Mouse (Mus musculus) lung, embryonic 16.5 days (tissue): ENCODE measurements at regions not wholly inside any gene's neighbourhood (a gene's known extent, or its start where the extent isn't known, plus 50 kb on each side); places are given as distances from the start of the nearest gene placed in this dataset.

ENCODE experiments used
- ATAC-seq: fragments of 200-750 bp; cut with Nextera tagmentation; 2 replicates; pipeline ENCODE4 v1.8.0; 2017; ENCODE audit warnings: low read depth, mild to moderate bottlenecking, moderate library complexity
- H3K27ac ChIP-seq: fragments of 300-500 bp; sonication (generic); 2 replicates; pipeline ENCODE4 v1.5.1; 2014; ENCODE audit warnings: mild to moderate bottlenecking, control low read depth, low read length
- H3K27me3 ChIP-seq: fragments of 300-500 bp; sonication (generic); 2 replicates; pipeline ENCODE4 v1.6.1; 2014; ENCODE audit warnings: low read depth, low read length, mixed read lengths; ENCODE audit not compliant: control insufficient read depth, insufficient read depth
- H3K36me3 ChIP-seq: fragments of 300-500 bp; sonication (generic); 2 replicates; pipeline ENCODE4 v1.6.1; 2014; ENCODE audit warnings: low read length; ENCODE audit not compliant: control insufficient read depth, insufficient read depth
- H3K4me1 ChIP-seq: fragments of 300-500 bp; sonication (generic); replicated peaks from 2 replicates; pipeline ENCODE4 v1.6.1; 2014; ENCODE audit warnings: low read length, mixed read lengths; ENCODE audit not compliant: control insufficient read depth, insufficient read depth
- H3K4me2 ChIP-seq: fragments of 300-500 bp; sonication (generic); 2 replicates; pipeline ENCODE4 v1.6.1; 2014; ENCODE audit warnings: low read depth, low read length, control low read depth
- H3K4me3 ChIP-seq: fragments of 300-500 bp; sonication (generic); 2 replicates; pipeline ENCODE4 v1.5.1; 2014; ENCODE audit warnings: mild to moderate bottlenecking, low read length, control low read depth
- H3K9ac ChIP-seq: fragments of 300-500 bp; sonication (generic); 2 replicates; pipeline ENCODE4 v1.6.1; 2014; ENCODE audit warnings: low read length, control low read depth
- H3K9me3 ChIP-seq: fragments of 300-500 bp; sonication (generic); 2 replicates; pipeline ENCODE4 v1.6.1; 2016; ENCODE audit warnings: low read length; ENCODE audit not compliant: control insufficient read depth
- WGBS: fragments of 180-500 bp; shearing (Covaris S2); extraction: QIAGEN DNeasy Blood & Tissue Kit; methylation state at CpG from one replicate; pipeline ENCODE4 v1.1.7; 2014; 5-methylcytosine and 5-hydroxymethylcytosine counted together

DNA sequence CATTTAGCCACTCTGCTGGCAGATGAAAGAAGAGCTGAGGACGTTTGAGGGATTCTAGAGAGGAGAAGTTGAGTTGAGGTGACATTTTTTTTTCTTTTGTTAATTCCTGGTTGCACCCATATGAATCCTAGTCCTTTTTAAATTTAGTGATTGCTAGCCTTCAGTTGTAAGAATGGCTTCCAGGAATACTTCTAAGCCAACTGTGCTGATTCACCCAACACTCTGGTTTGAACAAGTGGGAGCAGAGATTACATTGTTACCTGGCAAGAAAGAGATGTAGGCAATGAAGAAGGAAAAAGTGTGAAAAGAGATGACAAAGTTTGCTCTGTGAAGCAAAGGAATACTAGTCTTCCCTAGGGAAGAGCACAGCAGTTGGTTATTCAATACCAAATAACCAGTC, 261.1 kb upstream of the Kcnq5 start:
- WGBS: 26% methylated on average over 1 of the region's 1 CpGs
- Histone ChIP-seq H3K9me3 (no peaks in the 10 kb centered on the region), H3K4me3 (no peak overlapping the region)

GRCm38 (mm10) chr1:22211795-22212194, 250.1 kb upstream of the Kcnq5 start:
- Histone ChIP-seq H3K9me3 (no peaks in the 10 kb centered on the region), H3K4me1 (no peaks in the 10 kb centered on the region), H3K9ac (no peak overlapping the region), H3K27ac (no peak overlapping the region), H3K36me3 (no peaks in the 10 kb centered on the region), H3K4me2 (no peak overlapping the region), H3K4me3 (no peak overlapping the region), H3K27me3 (no peaks in the 10 kb centered on the region)
- ATAC-seq: no peak
- 87% methylated on average over 5 of the region's 5 CpGs for WGBS

More for the DNA sequence above, 261.1 kb upstream of the Kcnq5 start:
- Histone ChIP-seq H3K9ac (no peak overlapping the region), H3K4me1 (no peaks in the 10 kb centered on the region), H3K27me3 (no peaks in the 10 kb centered on the region), H3K27ac (no peak overlapping the region), H3K36me3 (no peaks in the 10 kb centered on the region), H3K4me2 (no peak overlapping the region)
- ATAC-seq: no peak

GRCm38 (mm10) chr1:22211232-22211631, 249.5 kb upstream of the Kcnq5 start:
- Histone ChIP-seq H3K27ac (no peak overlapping the region), H3K9me3 (no peaks in the 10 kb centered on the region), H3K36me3 (no peaks in the 10 kb centered on the region), H3K4me1 (no peaks in the 10 kb centered on the region; the same call in 1 of the 2 replicates), H3K4me3 (no peak overlapping the region), H3K27me3 (no peaks in the 10 kb centered on the region), H3K9ac (no peak overlapping the region), H3K4me2 (no peak overlapping the region)
- WGBS: 77% methylated on average over 4 of the region's 4 CpGs
- no peak for ATAC-seq

GRCm38 (mm10) chr1:22210621-22211020, 248.9 kb upstream of the Kcnq5 start:
- H3K27ac ChIP-seq: no peak overlapping the region
- no peak for ATAC-seq
- WGBS: 70% methylated on average over 6 of the region's 6 CpGs
- no peaks in the 10 kb centered on the region for H3K36me3 ChIP-seq
- H3K9me3 ChIP-seq: no peaks in the 10 kb centered on the region
- no peaks in the 10 kb centered on the region for H3K27me3 ChIP-seq
- no peak overlapping the region for H3K4me2 ChIP-seq
- no peak overlapping the region for H3K9ac ChIP-seq
- H3K4me3 ChIP-seq: no peak overlapping the region
- no peaks in the 10 kb centered on the region; the same call in 1 of the 2 replicates for H3K4me1 ChIP-seq

GRCm38 (mm10) chr1:22208287-22208686, 246.5 kb upstream of the Kcnq5 start:
- Histone ChIP-seq H3K4me3 (no peak overlapping the region), H3K36me3 (no peaks in the 10 kb centered on the region), H3K27me3 (no peaks in the 10 kb centered on the region), H3K27ac (no peak overlapping the region), H3K4me1 (no peaks in the 10 kb centered on the region; the same call in 1 of the 2 replicates), H3K9me3 (no peaks in the 10 kb centered on the region), H3K9ac (no peak overlapping the region), H3K4me2 (no peak overlapping the region)
- 89% methylated on average over 2 of the region's 2 CpGs for WGBS
- ATAC-seq: no peak

GRCm38 (mm10) chr1:22206935-22207334, 245.2 kb upstream of the Kcnq5 start:
- Histone ChIP-seq H3K36me3 (no peaks in the 10 kb centered on the region), H3K9me3 (no peaks in the 10 kb centered on the region), H3K27me3 (no peaks in the 10 kb centered on the region), H3K9ac (no peak overlapping the region), H3K4me1 (no peaks in the 10 kb centered on the region; the same call in 1 of the 2 replicates), H3K4me3 (no peak overlapping the region), H3K27ac (no peak overlapping the region), H3K4me2 (peak overlapping the region; percentile 29; the same call in 1 of the 2 replicates)
- WGBS: 43% methylated on average over 5 of the region's 5 CpGs
- ATAC-seq: peak; percentile 97

DNA sequence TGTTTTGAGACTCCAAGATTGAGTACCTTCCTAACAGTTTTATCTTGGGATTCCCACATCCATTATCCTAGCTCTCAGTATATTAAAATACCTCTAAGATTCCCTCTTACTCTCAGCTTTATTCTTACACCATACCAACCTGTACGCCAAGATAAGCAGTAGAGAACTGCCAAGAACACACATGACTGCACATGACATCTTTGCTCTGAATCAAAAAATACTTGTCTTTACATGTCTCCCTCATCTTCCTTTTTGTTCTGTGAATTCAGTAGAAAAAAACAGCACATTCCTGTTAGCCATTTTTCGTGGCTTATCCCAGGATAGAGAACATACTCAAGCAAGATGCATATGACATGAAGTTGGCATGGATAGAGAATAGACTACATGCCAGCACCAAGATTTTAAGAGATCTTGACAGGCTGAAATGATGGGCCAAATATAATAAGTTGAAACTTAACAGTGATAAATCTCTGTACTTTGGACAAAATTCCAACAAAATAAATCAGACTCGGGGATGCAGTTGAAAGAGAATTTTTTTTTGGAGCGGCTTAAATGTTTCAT, 206.0 kb upstream of the Kcnq5 start:
- Histone ChIP-seq H3K36me3 (no peaks in the 10 kb centered on the region), H3K9ac (no peak overlapping the region), H3K4me3 (no peak overlapping the region), H3K27ac (no peak overlapping the region), H3K4me2 (no peak overlapping the region), H3K27me3 (no peaks in the 10 kb centered on the region), H3K4me1 (no peaks in the 10 kb centered on the region), H3K9me3 (no peaks in the 10 kb centered on the region)
- 68% methylated on average over 4 of the region's 4 CpGs for WGBS
- ATAC-seq: no peak

- Histone ChIP-seq H3K27ac (no peak overlapping the region), H3K36me3 (no peaks in the 10 kb centered on the region), H3K9me3 (no peaks in the 10 kb centered on the region), H3K27me3 (no peaks in the 10 kb centered on the region), H3K4me1 (no peaks in the 10 kb centered on the region), H3K4me2 (no peak overlapping the region), H3K9ac (no peak overlapping the region), H3K4me3 (no peak overlapping the region)
- WGBS: 45% methylated on average over 4 of the region's 4 CpGs
- peak; percentile 77 for ATAC-seq
Observed at GRCm38 (mm10) chr1:22136571-22137122, 174.9 kb upstream of the Kcnq5 start.

DNA sequence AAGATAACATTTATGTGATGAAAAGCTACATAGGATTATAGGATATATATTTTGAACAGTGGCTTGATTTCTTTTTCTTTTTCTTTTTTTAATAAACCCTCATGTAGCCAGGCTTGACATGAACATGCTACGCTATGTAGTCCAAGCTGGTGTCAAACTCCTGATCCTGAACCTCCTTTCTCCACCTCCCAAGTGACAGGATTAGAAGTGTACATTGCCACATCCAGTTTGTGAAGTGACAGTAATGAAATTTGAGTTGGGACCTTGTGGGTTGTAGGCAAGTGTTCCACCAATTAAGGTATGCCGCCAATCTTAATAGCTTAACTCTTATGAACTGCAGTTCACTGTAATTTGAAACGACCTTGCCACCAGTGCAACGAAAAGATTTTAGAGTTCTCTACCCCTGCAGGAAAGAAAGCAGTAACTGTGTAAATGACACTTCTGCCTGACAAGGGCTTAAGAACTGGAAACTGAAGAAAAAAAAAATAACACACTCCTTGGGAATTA, 156.6 kb upstream of the Kcnq5 start:
- Histone ChIP-seq H3K27ac (no peak overlapping the region), H3K27me3 (no peaks in the 10 kb centered on the region), H3K4me1 (no peaks in the 10 kb centered on the region), H3K9ac (no peak overlapping the region), H3K9me3 (no peaks in the 10 kb centered on the region), H3K4me3 (no peak overlapping the region), H3K36me3 (no peaks in the 10 kb centered on the region), H3K4me2 (no peak overlapping the region)
- no peak for ATAC-seq
- 48% methylated on average over 4 of the region's 4 CpGs for WGBS
